Mouse (Mus musculus): ENCODE data around the gene Marc2.

Gene Marc2

GRCm38 (mm10) chr1:184846092-184846750 is at the start of gene Marc2:
Gene Marc2, minus strand, starts transcription at chr1:184846451.
- DNase-seq (ENCODE audit: extremely low spot score), result no peak

DNA sequence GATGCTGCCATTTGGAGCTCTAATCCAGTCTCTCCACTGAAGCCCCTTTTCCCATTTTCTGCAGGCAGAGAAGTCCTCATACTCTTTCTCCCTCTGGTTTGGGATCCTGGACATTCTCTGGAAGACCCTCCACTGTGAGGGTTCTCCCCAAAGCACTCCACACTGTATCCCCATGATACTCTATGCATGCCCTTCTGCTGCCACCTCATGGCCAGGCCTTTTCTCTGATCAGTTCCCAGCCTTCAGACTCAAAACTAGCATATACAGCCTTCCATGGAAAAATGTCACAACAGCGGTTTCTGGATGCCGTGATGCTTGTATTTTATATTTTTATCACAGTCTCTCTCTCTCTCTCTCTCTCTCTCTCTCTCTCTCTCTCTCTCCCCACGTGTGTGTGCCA is 45.7 kb upstream of the Marc2 start:
- no peak for DNase-seq (ENCODE audit: extremely low spot score)

GRCm38 (mm10) chr1:184889454-184889853 is 43.2 kb upstream of the Marc2 start:
- DNase-seq (ENCODE audit: extremely low spot score), result no peak

GRCm38 (mm10) chr1:184886160-184886559 is 39.9 kb upstream of the Marc2 start:
- DNase-seq (ENCODE audit: extremely low spot score), result no peak

DNA sequence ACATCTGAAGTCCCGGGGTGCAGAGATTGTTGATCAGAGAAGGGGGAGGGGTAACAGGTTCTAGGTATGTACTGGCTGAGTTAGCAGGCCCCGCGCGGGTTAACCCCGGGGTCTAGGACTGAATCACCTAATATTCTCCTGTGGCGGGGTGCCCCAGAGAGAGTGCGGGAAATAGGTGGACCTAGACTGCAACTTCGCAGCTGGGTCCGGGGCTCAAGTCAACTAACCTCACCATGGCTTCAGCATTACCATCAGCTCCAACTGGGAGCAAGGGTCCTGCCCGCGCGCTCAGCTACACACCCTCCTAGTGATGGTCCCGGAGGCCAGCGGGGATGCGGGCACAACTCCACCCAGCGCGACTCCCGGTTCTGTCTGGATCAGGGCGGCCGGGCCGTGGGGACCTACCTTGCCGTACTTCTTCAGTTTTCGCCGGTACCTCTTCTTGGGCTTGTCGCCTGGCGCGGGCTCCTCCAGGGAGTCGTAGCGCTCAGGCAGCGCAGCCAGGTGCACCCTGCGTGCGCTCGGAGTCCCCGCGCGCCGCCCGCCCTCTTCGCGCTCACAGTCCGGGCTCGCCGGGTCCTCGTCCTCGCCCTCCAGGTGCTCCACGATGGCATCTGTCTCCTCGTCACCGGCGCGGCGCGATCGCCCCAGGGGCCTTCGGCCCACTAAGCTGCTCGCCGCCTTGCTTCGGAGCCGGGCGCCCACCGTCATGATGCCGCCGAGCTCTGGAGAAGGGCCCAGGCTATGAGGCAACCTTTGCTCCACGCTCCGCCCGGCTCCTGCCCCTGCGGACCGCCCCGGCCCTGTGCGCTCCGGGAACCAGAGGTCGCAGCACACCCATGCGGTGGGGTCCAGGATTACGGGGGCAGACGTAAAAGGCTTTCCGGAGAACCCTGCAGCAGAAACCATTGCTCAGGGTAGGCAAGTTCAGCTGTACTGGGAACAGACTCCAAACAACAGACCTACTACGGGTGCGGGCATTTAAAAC is 36.3 kb upstream of the Marc2 start, which contains the start of gene C130074G19Rik:
C130074G19Rik (minus strand) TSS at position 938 of the 988 bp plus-strand sequence.
- peak; percentile 71 for DNase-seq (ENCODE audit: extremely low spot score)

DNA sequence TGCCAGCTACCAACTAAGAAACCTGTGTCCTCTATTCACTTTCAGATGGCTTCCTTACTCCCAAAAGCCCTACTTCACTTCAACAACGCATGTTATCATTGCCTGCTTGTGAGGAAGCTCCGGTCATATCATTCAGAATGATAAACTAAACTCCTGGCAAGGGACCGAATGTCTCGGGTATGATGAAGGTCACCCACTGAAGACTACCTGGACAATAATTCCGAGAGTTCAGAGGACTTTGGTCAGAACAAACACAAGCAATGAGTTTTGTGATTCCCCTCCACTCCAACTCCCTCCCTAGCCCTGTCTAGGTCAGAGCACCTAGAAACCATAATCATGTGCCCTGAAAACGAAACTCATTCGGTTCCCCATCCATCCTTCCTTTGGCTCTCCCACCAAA is 35.6 kb upstream of the Marc2 start:
- DNase-seq (ENCODE audit: extremely low spot score), result no peak

GRCm38 (mm10) chr1:184881211-184881610 is 35.0 kb upstream of the Marc2 start:
- no peak for DNase-seq (ENCODE audit: extremely low spot score)

DNA sequence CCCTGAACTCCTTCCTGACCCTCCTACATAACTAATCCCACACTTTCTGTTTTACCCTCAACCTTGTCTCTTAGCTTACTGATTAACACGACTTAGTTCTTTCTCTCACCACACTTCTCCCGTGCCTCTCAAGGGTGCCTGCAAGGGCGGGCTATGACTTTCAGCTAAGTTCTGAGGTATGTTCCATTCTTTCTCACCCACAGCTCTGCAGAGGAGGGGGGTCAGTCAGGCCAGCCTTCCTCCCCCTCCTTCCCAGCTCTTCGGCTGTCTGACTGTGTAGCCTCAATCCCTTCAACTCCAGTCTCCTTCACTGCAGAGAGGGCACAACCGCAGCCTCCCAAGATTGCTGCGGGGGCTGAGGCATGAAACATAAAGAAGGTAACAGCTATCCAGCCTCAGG is 32.6 kb upstream of the Marc2 start:
- no peak for DNase-seq (ENCODE audit: extremely low spot score)

DNA sequence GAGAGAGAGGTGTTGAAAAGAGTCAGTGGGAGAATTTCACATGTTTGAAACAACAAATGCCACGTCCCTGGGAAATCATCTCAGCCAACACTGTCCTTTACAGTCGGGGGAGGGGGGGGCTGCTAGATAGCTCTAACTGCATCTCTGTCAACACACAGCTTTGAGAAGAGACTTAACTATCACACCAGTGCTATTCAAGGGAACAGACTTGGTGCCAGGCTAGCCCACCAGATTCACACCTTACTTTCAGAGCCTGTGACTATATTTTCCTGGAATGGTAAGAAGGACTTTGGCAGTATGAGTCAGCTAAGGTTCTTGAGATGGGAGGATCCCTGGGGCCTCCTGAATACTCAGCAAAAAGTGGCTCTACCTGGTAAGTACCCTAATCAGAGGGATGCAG is 31.1 kb upstream of the Marc2 start:
- DNase-seq (ENCODE audit: extremely low spot score), result no peak

GRCm38 (mm10) chr1:184873910-184874309 is 27.7 kb upstream of the Marc2 start:
- DNase-seq (ENCODE audit: extremely low spot score), result no peak

DNA sequence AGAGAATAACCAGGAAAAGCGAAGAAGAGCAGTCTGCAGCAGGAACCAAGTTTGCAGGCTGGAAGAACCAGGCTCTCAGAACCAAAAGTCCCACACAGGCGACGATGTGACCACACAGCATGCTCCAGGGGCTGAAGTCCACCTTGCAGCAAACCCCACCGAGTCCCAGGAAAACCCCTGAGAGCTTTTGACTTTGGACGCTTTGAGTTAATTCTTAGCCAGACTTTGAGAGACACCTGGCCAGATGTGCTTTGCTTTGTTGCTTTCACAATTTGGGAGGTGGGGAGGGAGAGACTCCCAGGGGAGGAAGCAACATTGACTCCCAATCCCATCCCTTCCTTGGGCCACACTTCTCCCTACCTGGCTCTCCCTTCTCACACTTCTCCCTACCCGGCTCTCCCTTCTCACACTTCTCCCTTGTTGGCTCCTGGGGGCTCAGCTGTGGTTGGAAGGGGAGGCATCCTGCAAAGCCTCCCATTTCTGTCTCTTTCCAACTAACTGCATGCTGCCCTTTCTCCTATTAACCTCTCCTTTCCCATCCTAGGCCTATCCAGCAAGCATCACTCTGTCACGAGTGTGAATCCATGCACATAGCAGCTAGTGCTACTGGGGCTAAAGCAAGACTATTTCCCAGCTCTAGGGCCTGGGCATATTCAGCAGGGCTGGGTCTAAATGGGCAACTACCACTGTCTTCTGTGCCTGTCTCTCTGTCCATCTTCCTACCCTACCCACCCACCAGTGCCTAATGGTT is 26.0 kb upstream of the Marc2 start:
- DNase-seq (ENCODE audit: extremely low spot score), result no peak

- DNase-seq (ENCODE audit: extremely low spot score), result no peak
These were observed 25.3 kb upstream of the Marc2 start for GRCm38 (mm10) chr1:184871506-184871905.

- no peak for DNase-seq (ENCODE audit: extremely low spot score)
These were observed 24.6 kb upstream of the Marc2 start for GRCm38 (mm10) chr1:184870646-184871385.

DNA sequence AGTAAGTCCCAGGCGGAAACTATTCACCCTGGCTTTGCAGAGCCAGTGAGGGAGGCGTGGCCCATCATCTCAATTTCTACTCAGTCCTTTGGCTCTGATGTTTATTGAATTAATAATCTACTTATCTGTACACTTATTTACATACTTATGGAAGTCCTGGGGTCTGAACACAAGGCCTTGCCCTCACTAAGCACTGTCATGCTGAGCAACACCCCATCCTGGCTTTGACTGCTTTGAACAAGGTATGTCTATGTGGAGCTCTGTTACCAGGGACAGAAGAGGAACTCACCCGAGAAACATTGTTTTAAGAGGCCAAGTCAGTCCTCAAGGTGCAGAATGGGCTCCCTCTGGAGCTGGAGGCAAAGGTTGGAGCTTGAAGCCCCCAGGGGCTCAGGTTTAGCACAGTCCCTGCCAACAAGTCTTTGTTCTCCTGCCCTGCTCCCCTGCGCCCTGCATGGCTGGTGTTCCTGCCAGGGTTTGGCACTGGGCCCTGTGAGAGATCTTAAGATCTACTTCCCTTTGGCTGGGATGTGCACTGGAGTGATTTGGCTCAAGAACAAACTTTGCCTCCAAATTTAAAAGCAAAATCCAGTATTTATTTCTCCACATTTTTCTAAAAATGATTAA is 23.8 kb upstream of the Marc2 start:
- DNase-seq (ENCODE audit: extremely low spot score), result no peak

- DNase-seq (ENCODE audit: extremely low spot score), result no peak
These were observed 21.4 kb upstream of the Marc2 start for GRCm38 (mm10) chr1:184867640-184868120.

DNA sequence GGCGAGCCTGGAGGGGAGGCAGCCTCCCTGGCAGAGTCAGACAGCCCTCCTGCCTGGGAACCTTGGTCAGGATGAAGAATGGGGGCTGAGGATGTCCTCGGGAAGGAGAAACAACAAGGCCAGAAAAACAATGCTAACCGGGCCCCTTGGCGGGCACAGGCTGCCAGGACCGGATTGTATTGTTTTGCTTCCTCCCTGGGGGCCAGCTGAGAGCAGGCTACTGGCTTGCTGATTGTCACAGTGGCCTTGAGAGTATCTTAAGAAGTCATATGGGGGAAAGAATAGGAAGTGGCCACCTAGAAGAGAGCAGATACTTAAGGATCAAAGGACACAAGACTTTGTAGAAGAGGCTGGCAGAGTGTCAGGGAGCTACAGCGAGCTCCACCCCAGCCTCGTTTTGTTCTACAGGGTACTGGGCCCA is 18.1 kb upstream of the Marc2 start:
- no peak for DNase-seq (ENCODE audit: extremely low spot score)

- DNase-seq (ENCODE audit: extremely low spot score), result no peak
These were observed 16.4 kb upstream of the Marc2 start for GRCm38 (mm10) chr1:184862636-184863035.

- no peak for DNase-seq (ENCODE audit: extremely low spot score)
These were observed 15.3 kb upstream of the Marc2 start for GRCm38 (mm10) chr1:184861551-184861950.

- no peak for DNase-seq (ENCODE audit: extremely low spot score)
These were observed 14.0 kb upstream of the Marc2 start for GRCm38 (mm10) chr1:184860276-184860675.

DNA sequence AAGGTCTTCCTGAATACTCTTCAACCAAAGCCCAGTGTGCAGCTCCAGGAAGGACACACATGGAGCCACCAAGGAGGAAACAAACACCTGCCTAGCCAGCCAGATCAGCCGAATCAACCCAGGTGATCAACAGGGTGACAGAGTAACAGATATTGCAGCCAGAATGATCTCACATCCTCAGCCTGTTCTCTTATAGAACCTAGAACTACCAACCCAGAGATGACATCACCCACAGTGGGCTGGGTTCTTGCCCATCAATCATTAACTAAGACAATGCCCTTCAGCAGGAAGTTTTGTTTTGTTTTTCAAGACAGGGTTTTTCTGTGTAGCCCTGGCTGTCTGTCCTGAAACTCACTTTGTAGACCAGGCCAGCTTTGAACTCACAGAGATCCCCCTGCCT is 12.0 kb upstream of the Marc2 start:
- no peak for DNase-seq (ENCODE audit: extremely low spot score)

- no peak for DNase-seq (ENCODE audit: extremely low spot score)
These were observed 11.0 kb upstream of the Marc2 start for GRCm38 (mm10) chr1:184857216-184857615.
